Mouse (Mus musculus) central nervous system, embryonic 14 days (tissue): ENCODE results near the gene Olfr466. TPM values are rescaled to one million over a fixed set of nuclear protein-coding genes. Genes with fewer than 3 reads are reported as not detected.

Experiments
- polyA plus RNA-seq: library from polyadenylated mRNA; depleted of rRNA; stranded (reverse); fragments of >200 nt; gene quantifications from 2 replicates; pipeline ENCODE4 v1.2.3, GENCODE M21; 2012; rRNA removed

The Olfr466 gene
- polyA plus RNA-seq = not detected in 2 replicates

DNA sequence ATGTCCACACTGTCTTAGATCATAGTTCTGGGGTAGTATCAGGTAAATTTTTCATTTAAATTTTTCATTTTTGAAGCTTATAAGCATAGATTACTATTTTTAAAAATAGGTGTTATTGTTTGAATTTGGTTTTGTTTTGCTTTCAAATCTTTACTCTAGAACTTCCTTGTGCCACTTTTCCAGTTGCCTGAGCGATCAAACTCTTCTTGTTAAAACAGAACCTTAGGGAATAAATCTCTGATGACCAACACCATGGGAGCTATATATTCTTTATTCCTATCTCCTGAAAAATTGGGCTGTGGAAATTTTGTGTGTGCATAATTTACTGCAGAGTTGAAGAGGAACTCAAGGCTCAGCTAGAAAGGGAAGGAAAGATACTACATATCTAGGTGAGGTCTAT is at the start of gene Olfr466:
TSS of gene Olfr466 (plus strand) at position 301 of the 400 bp plus-strand sequence.

DNA sequence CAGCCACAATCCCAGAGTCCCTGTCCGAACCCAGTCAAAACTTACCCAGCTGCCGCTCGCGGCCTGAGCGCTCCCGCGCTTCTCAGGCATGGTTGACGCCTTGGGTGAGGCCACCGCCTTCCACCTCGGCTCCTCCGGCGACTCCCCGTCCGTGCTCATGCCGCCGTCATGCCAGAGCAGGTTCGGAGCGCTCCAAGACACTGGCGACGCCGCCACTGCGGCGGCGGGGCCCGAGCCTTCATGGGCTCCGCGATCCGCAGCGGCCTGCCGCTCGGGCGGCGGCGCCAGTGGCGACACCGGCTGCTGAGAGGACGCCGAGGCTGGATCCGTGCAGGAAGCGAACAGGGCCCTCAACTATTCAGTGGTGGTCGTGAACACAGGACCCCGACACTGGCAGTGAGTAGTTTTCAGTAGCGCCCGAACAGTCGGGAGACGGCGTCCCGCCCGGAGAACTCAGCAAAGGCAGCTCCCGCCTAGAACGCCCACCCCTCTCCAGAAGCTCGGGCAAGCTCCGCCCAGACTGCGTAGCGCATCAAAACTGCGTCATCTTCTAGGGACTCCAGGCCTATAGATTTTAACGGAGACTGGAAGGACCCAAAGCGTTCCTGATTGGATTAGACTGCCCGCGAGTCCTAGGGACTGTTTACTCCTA is 37.5 kb upstream of the Olfr466 start, which contains the start of gene Mfsd14b:
TSS of gene Mfsd14b (minus strand) at position 517 of the 652 bp plus-strand sequence.

DNA sequence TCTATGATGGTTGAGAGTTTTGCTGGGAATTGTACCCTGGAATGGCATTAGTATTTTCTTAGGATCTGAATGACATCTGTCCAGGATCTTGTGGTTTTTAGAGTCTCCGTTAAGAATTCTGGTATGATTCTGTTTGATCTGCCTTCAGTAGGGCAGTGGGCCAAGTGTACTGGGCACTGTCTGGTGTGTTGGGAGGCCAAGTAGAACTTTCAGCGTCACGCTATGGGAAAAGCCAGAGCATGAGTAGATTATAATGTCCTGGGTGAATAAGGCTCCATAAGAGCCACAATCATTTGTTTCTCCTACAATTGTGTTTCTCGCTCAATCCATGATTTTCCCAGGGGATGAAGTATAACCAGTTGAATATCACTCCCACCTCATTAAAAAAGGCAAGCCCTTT is 12.3 kb upstream of the Olfr466 start, which contains the start of gene Olfr465-ps1:
TSS of gene Olfr465-ps1 (plus strand) at position 301 of the 400 bp plus-strand sequence.

Other genes with a start within 250 kb of the Olfr466 start
- gene Cntnap3, start 246.3 kb upstream of the Olfr466 start, polyA plus RNA-seq = 1.1 and 2.4 TPM in 2 replicates
- not detected in 2 replicates for gene Spata31, start 232.8 kb upstream of the Olfr466 start, polyA plus RNA-seq
- not detected in 2 replicates for gene Spata31d1c, start 117.2 kb upstream of the Olfr466 start, polyA plus RNA-seq
- gene Prss47, start 97.5 kb upstream of the Olfr466 start, polyA plus RNA-seq = not detected in 2 replicates
- gene Mfsd14b, start 37.3 kb upstream of the Olfr466 start, polyA plus RNA-seq = 19.5 and 20.8 TPM in 2 replicates
- not detected in 2 replicates for gene Olfr465-ps1, start 12.2 kb upstream of the Olfr466 start, polyA plus RNA-seq
- gene Nlrp4f, start 55.7 kb downstream of the Olfr466 start, polyA plus RNA-seq = 0.10 TPM in 2 replicates
- gene Gm10775, start 109.3 kb downstream of the Olfr466 start, polyA plus RNA-seq = 0.21 and 0.23 TPM in 2 replicates
- gene Zfp369, start 128.6 kb downstream of the Olfr466 start, polyA plus RNA-seq = 49.8 and 52.2 TPM in 2 replicates